Mouse (Mus musculus): ENCODE results near the gene Zfp536. TPM values are rescaled to one million over a fixed set of nuclear protein-coding genes. Genes with fewer than 3 reads are reported as not detected.
"Not testable (repeated sequence)": the region's sequence is repeated elsewhere in the genome, so short reads cannot be mapped to it uniquely, and the experiment has no call there.

Zfp536 gene
- total RNA-seq, 2 experiments from 2014 or later: 32.0 to 38.0 TPM

GRCm38 (mm10) chr7:37718671-37719402, 54.6 kb downstream of the Zfp536 start:
- no peak for DNase-seq (ENCODE audit: low spot score in 2 of 2)
- intact Hi-C loops (cut with DNase I): no loop called here

- DNase-seq (ENCODE audit: low spot score in 2 of 2): no peak
- intact Hi-C loops (cut with DNase I): no loop called here
These were observed 56.4 kb downstream of the Zfp536 start for GRCm38 (mm10) chr7:37717071-37717470.

GRCm38 (mm10) chr7:37716626-37717025, 56.8 kb downstream of the Zfp536 start:
- intact Hi-C loops (cut with DNase I): no loop called here
- DNase-seq (ENCODE audit: low spot score in 2 of 2): no peak

GRCm38 (mm10) chr7:37704464-37704863, 69.0 kb downstream of the Zfp536 start:
- peak in 1 of 2 experiments; percentile 37 for DNase-seq (ENCODE audit: low spot score in 2 of 2)
- intact Hi-C loops (cut with DNase I): no loop called here

- DNase-seq (ENCODE audit: low spot score in 2 of 2); intact Hi-C loops (cut with DNase I): not testable (repeated sequence)
These were observed 76.1 kb downstream of the Zfp536 start for GRCm38 (mm10) chr7:37697378-37697777.

- intact Hi-C loops (cut with DNase I): no loop called here
- DNase-seq (ENCODE audit: low spot score in 2 of 2): no peak
These were observed 78.4 kb downstream of the Zfp536 start for GRCm38 (mm10) chr7:37695066-37695465.

- intact Hi-C loops (cut with DNase I): no loop called here
These were observed 82.8 kb downstream of the Zfp536 start for GRCm38 (mm10) chr7:37690606-37691005.

GRCm38 (mm10) chr7:37689561-37690305, 83.7 kb downstream of the Zfp536 start:
- no peak for DNase-seq (ENCODE audit: low spot score in 2 of 2)
- intact Hi-C loops (cut with DNase I): no loop called here

More at GRCm38 (mm10) chr7:37690606-37691005, 82.8 kb downstream of the Zfp536 start:
- no peak for DNase-seq (ENCODE audit: low spot score in 2 of 2)

GRCm38 (mm10) chr7:37689107-37689511, 84.3 kb downstream of the Zfp536 start:
- intact Hi-C loops (cut with DNase I): no loop called here
- no peak for DNase-seq (ENCODE audit: low spot score in 2 of 2)

- intact Hi-C loops (cut with DNase I): no loop called here
- no peak for DNase-seq (ENCODE audit: low spot score in 2 of 2)
These were observed 87.1 kb downstream of the Zfp536 start for GRCm38 (mm10) chr7:37686366-37686765.

GRCm38 (mm10) chr7:37685247-37685646, 88.2 kb downstream of the Zfp536 start:
- intact Hi-C loops (cut with DNase I): no loop called here
- DNase-seq (ENCODE audit: low spot score in 2 of 2): no peak

GRCm38 (mm10) chr7:37681335-37681734, 92.1 kb downstream of the Zfp536 start:
- intact Hi-C loops (cut with DNase I): no loop called here
- DNase-seq (ENCODE audit: low spot score in 2 of 2): no peak

- intact Hi-C loops (cut with DNase I): no loop called here
These were observed 109.6 kb downstream of the Zfp536 start for GRCm38 (mm10) chr7:37663676-37664365.

GRCm38 (mm10) chr7:37648671-37649070, 124.8 kb downstream of the Zfp536 start:
- no peak for DNase-seq (ENCODE audit: low spot score in 2 of 2)
- intact Hi-C loops (cut with DNase I): loop anchor here (5.0 kb wide), 1 partner anchor 124 kb away; the partner anchor contains the start of gene Zfp536

More at GRCm38 (mm10) chr7:37663676-37664365, 109.6 kb downstream of the Zfp536 start:
- no peak for DNase-seq (ENCODE audit: low spot score in 2 of 2)

- DNase-seq (ENCODE audit: low spot score in 2 of 2): peak; percentile 26 to 69
- intact Hi-C loops (cut with DNase I): loop anchor here (5.0 kb wide), 1 partner anchor 124 kb away; the partner anchor contains the start of gene Zfp536
These were observed 125.4 kb downstream of the Zfp536 start for GRCm38 (mm10) chr7:37647917-37648615.

GRCm38 (mm10) chr7:37639740-37640397, 133.6 kb downstream of the Zfp536 start:
- DNase-seq (ENCODE audit: low spot score in 2 of 2): no peak
- intact Hi-C loops (cut with DNase I): no loop called here

- DNase-seq (ENCODE audit: low spot score in 2 of 2): no peak
- intact Hi-C loops (cut with DNase I): no loop called here
These were observed 138.6 kb downstream of the Zfp536 start for GRCm38 (mm10) chr7:37634812-37635211.

- intact Hi-C loops (cut with DNase I): no loop called here
These were observed 143.0 kb downstream of the Zfp536 start for GRCm38 (mm10) chr7:37630410-37630809.

GRCm38 (mm10) chr7:37627897-37628510, 145.4 kb downstream of the Zfp536 start:
- intact Hi-C loops (cut with DNase I): no loop called here
- peak; percentile 24 to 56 for DNase-seq (ENCODE audit: low spot score in 2 of 2)

More at GRCm38 (mm10) chr7:37630410-37630809, 143.0 kb downstream of the Zfp536 start:
- DNase-seq (ENCODE audit: low spot score in 2 of 2): no peak

All from left cerebral cortex, postnatal 25 days (tissue).